Mouse (Mus musculus) MEL (cell line): ENCODE measurements around the gene Hist2h3b.

Experiments used
- E2F4 ChIP-seq: IDR thresholded peaks from 2 replicates; pipeline ENCODE4 v1.6.1; 2011; ENCODE audit warnings: low read depth, low read length, improper control_type of control experiment, borderline replicate concordance
- POLR2A ChIP-seq, 2 experiments: IDR thresholded peaks; 2 replicates each; pipeline ENCODE4 v1.6.1; 2011 to 2012; ENCODE audit warnings: low read length in 2 of 2, mild to moderate bottlenecking in 2 of 2, control low read depth in 1 of 2, improper control_type of control experiment in 1 of 2, low read depth in 1 of 2, moderate library complexity in 1 of 2; ENCODE audit not compliant: control insufficient read depth in 1 of 2, insufficient read depth in 1 of 2, poor library complexity in 1 of 2
- SMC3 ChIP-seq: IDR thresholded peaks from 2 replicates; pipeline ENCODE4 v1.6.1; 2011; ENCODE audit warnings: low read depth, low read length, improper control_type of control experiment

DNA sequence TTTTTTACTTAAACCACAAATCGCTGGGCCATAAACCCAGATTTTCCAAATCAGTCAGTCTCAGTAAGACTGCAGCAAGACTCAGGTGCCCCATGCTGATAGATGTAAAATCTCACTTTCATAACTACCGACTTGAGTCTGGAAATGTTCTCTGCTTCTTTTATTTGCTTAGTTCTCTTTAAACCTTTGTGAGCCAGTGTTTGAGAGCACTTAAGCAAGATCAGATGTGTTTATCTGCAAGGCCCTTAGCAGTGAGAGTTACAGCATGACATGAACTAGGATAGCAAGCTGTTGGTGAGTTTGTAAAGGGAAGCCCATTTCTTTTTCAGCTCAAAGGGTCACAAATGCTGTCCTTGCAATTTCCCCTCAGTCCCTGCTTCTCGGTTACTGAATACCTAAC, 11.3 kb upstream of the Hist2h3b start:
- TF ChIP-seq POLR2A (IDR thresholded peaks at IDR 0.05; ENCODE audit: control insufficient read depth in 1 of 2, insufficient read depth in 1 of 2, low read depth in 1 of 2, low read length in 2 of 2, poor library complexity in 1 of 2) (no peak), E2F4 (no peak), SMC3 (no peak)
